In genomic region chr7:137311341-137312110, GRCm38 (mm10) we compare ENCODE assay signal across 8 mouse cellular contexts. TPM values are rescaled to one million over a fixed set of nuclear protein-coding genes. Genes with fewer than 3 reads are reported as not detected.
DNase-seq lines count a peak whose midpoint lies in the region; ATAC-seq and TF ChIP-seq lines count a peak whose summit lies in the region.

No protein-coding gene starts in this region.

- TF ChIP-seq POLR2A in myocyte (IDR thresholded peaks at IDR 0.05; ENCODE audit: insufficient read length, low read depth) = no peak

- H3ac ChIP-seq in myocyte (ENCODE audit: control insufficient read depth, insufficient read length) = no peak overlapping the region

- intact Hi-C loops in left cerebral cortex, adult 2 months (cut with DNase I) = loop anchor here (5.0 kb wide), 1 partner anchor 1249 kb away; no protein-coding TSS in a partner anchor
- intact Hi-C loops in left cerebral cortex, postnatal 14 days (cut with DNase I) = loop anchor here (10.0 kb wide), 1 partner anchor 487 kb away; no protein-coding TSS in a partner anchor

- H3K4me1 ChIP-seq in heart, embryonic 12.5 days (replicated peaks) = peaks cover 42% of the 10 kb centered on the region
- H3K4me1 ChIP-seq in hindbrain, embryonic 15.5 days (replicated peaks) = peaks cover 51% of the 10 kb centered on the region

- H3K27ac ChIP-seq in heart, embryonic 12.5 days (ENCODE audit: poor library complexity, severe bottlenecking) = no peak overlapping the region
- H3K27ac ChIP-seq in hindbrain, embryonic 15.5 days (replicated peaks) = peak overlapping the region; percentile 95
- no peak overlapping the region for H3K27ac ChIP-seq in left cerebral cortex, adult 2 months

- no peak for TF ChIP-seq CTCF in left cerebral cortex, adult 2 months (IDR thresholded peaks at IDR 0.05)

- H3K4me2 ChIP-seq in heart, embryonic 12.5 days = peak overlapping the region; percentile 73
- peak overlapping the region; percentile 78 for H3K4me2 ChIP-seq in hindbrain, embryonic 15.5 days
- H3K4me2 ChIP-seq in myocyte (ENCODE audit: low read depth) = peak overlapping the region; percentile 95

- no peak for DNase-seq in heart, adult 9 months (ENCODE audit: low spot score in 2 of 2)
- DNase-seq in embryo, embryonic 9.5 days (ENCODE audit: extremely low spot score) = peak; percentile 50
- no peak for DNase-seq in left cerebral cortex, adult 2 months (ENCODE audit: extremely low spot score in 1 of 2, low spot score in 2 of 2)
- DNase-seq in left cerebral cortex, postnatal 14 days (ENCODE audit: low spot score in 2 of 2) = no peak

- H3K4me3 ChIP-seq in heart, embryonic 12.5 days = 0 out of 2 replicates have a peak overlapping the region, but pooled peaks have one; percentile 44
- H3K4me3 ChIP-seq in hindbrain, embryonic 15.5 days = peak overlapping the region; percentile 57
- peak overlapping the region; percentile 42 for H3K4me3 ChIP-seq in myocyte
- no peak overlapping the region for H3K4me3 ChIP-seq in left cerebral cortex, adult 2 months

- no peak overlapping the region for H3K9ac ChIP-seq in heart, embryonic 12.5 days
- H3K9ac ChIP-seq in hindbrain, embryonic 15.5 days = peak overlapping the region; percentile 66

- H3K36me3 ChIP-seq in heart, embryonic 12.5 days = no peaks in the 10 kb centered on the region
- H3K36me3 ChIP-seq in hindbrain, embryonic 15.5 days = no peaks in the 10 kb centered on the region
- H3K36me3 ChIP-seq in myocyte (ENCODE audit: control insufficient read depth, insufficient read depth) = no peaks in the 10 kb centered on the region

- no peak for ATAC-seq in heart, embryonic 12.5 days (ENCODE audit: insufficient number of reproducible peaks, low FRiP score)
- no peak for ATAC-seq in hindbrain, embryonic 15.5 days (ENCODE audit: low FRiP score, low read depth)
- no peak for ATAC-seq in CD4-positive, CD25-positive, alpha-beta regulatory T cell, adult 4 months

- H3K27me3 ChIP-seq in heart, embryonic 12.5 days (replicated peaks) = peaks cover 64% of the 10 kb centered on the region
- no peaks in the 10 kb centered on the region for H3K27me3 ChIP-seq in hindbrain, embryonic 15.5 days
- no peaks in the 10 kb centered on the region for H3K27me3 ChIP-seq in myocyte (ENCODE audit: control insufficient read depth, insufficient read depth, insufficient read length)

- H3K9me3 ChIP-seq in heart, embryonic 12.5 days (replicated peaks) = no peaks in the 10 kb centered on the region
- no peaks in the 10 kb centered on the region for H3K9me3 ChIP-seq in hindbrain, embryonic 15.5 days

- WGBS in heart, embryonic 12.5 days = 11% methylated on average over 8 of the region's 8 CpGs
- 6% methylated on average over 8 of the region's 8 CpGs for whole genome bisulfite sequencing in hindbrain, embryonic 15.5 days

- H3K79me2 ChIP-seq in myocyte (ENCODE audit: control insufficient read depth, insufficient read depth) = peaks cover 18% of the 10 kb centered on the region

TF ChIP-seq in myocyte, 11 proteins besides CTCF, POLR2A, EP300 and RAD21:
- TF ChIP-seq MAX (IDR thresholded peaks at IDR 0.05; ENCODE audit: low read depth) (no peak), SRF (IDR thresholded peaks at IDR 0.05; ENCODE audit: control insufficient read depth, insufficient read length, low read depth) (no peak), TCF12 (IDR thresholded peaks at IDR 0.05; ENCODE audit: insufficient read depth, poor library complexity, severe bottlenecking) (no peak), POLR2AphosphoS2 (IDR thresholded peaks at IDR 0.05; ENCODE audit: insufficient read length, low read depth) (no peak), TCF3 (IDR thresholded peaks at IDR 0.05; ENCODE audit: insufficient read length, low read depth) (no peak), USF1 (IDR thresholded peaks at IDR 0.05; ENCODE audit: low read depth) (no peak), E2F4 (IDR thresholded peaks at IDR 0.05; ENCODE audit: insufficient read depth) (no peak), MYOG (IDR thresholded peaks at IDR 0.05; ENCODE audit: control insufficient read depth in 1 of 3, insufficient read depth in 1 of 3, insufficient read length in 2 of 3, low read depth in 2 of 3) (no peak), CEBPB (IDR thresholded peaks at IDR 0.05; ENCODE audit: insufficient read depth, poor library complexity, severe bottlenecking) (no peak), MYOD1 (IDR thresholded peaks at IDR 0.05; ENCODE audit: control insufficient read depth in 1 of 3, insufficient read length in 2 of 3, low read depth in 2 of 3) (no peak), REST (IDR thresholded peaks at IDR 0.05; ENCODE audit: insufficient read depth, insufficient read length) (no peak)
TF ChIP-seq in myocyte: peak in this region for 0.

RNA-seq across cellular contexts. Expression of gene Ebf3, which starts 2.7 kb away (rescaled TPM):
- 0.61 and 0.65 TPM in 2 replicates for polyA plus RNA-seq in heart, embryonic 12.5 days (2016; fragmentation: Nextera tagmentation; extraction: Ambion mirVana)
- 18.0 and 18.5 TPM in 2 replicates for polyA plus RNA-seq in hindbrain, embryonic 15.5 days (2015; fragmentation: Nextera tagmentation; extraction: Ambion mirVana)
- 1.9 TPM for polyA plus RNA-seq in myocyte (2012; fragmentation: generic; extraction: Trizol)
- not detected for polyA plus RNA-seq in CD4-positive, CD25-positive, alpha-beta regulatory T cell, adult 4 months (2017; shearing (Covaris generic))
- total RNA-seq in left cerebral cortex, adult 2 months (2021) = under 1 TPM; 0.20 to 0.35 TPM
- total RNA-seq in left cerebral cortex, postnatal 14 days (2021) = under 1 TPM; 0.68 to 0.70 TPM
